Mouse (Mus musculus) 3T3-L1 (cell line): ENCODE data around the gene 0610010K14Rik.
A peak's percentile ranks its signal among the peaks of the same experiment; 100 is the strongest.

ENCODE experiments used
- DNase-seq: peaks from one replicate; pipeline ENCODE4 v3.0.0-alpha.2; 2015; ENCODE audit warnings: low read depth, low spot score

Gene 0610010K14Rik

DNA sequence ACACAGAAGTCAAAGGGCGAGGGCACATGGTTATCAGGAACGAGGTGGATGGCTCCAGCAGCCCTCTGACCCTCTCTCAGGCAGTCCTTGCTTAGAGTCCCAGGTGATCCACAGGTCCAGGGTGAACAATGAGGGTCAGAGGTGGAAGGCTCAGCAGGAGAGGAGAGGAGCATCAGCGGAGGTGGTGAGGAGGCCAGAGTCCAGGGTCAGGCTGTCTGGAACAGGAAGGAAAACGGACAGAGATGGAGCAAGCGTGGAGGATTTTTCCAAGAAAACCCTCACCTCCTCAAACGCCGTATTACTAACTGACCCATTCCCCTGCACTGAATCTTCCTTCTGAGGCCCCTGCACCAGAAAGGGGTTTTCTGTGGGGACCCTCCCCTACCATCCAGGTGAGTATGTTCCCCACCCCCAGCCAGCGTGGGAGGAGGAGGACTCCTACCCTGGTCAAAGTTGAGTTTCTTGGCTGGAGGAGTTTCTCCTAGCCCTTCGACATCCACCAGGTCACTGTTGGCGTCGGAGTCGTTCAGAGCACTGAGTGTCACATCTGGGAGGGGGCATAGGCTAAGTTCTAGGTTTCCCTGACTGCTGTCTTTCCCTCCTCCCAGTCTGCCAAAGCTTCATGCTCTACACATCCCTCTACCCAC, 2.3 kb downstream of the 0610010K14Rik start:
- no peak for DNase-seq

DNA sequence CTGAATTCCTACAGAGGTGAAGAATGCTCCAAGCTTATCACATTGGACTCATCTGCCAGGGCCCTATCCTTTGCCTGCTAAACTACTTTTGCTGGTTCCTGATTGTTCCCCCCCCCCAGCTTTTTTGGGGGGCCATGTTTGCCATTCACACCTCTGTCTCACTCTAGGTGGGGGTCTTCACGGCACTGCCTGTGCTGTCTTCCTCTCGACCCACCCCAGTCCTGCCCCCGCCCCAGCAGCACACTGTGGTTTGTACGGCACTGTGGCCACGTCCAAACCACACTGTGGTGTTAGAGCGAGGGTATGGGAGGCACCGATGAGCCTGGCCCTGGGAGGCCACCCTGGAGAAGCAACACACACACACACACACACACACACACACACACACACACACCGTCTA, 3.2 kb downstream of the 0610010K14Rik start:
- DNase-seq, result no peak

DNA sequence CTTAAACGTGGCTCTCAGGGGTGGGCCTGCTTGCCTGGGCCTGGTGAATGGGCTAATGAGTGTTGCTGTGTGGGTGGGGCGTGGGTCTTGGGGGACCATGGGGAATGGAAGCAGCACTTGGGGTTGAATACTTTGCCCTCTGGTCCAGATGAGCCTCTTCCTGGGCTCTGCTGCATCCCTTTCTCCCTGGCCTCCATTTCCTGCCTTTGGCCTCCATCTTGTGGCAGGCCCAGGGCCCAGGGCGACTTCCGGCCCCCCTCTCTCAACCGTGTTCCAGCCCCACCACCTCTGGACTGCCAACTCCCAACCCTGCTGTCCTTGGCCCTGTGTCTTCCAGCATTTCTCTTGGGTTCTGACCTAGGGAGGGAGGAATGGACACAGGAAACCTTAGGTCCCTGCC, 3.7 kb downstream of the 0610010K14Rik start:
- no peak for DNase-seq

DNA sequence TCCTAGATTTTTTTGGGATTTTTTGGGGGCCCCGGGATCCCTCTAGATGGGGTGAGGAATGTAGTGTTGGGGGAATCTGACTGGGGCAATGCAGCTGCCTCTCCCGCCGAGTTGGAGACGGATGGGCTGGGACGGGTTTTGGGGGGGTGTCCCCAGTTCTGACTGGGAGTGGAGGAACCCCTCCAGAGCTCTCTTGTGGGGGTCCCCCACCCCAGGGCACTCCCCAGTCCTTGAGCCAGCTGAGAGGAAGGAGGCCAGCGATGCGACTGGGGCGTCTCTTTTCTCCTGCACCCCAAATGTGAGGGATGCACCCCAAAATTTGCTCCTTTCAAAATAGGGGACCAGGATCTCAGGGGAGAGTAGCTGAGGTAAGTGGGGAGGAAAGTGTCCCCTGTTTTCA, 4.7 kb downstream of the 0610010K14Rik start:
- no peak for DNase-seq

DNA sequence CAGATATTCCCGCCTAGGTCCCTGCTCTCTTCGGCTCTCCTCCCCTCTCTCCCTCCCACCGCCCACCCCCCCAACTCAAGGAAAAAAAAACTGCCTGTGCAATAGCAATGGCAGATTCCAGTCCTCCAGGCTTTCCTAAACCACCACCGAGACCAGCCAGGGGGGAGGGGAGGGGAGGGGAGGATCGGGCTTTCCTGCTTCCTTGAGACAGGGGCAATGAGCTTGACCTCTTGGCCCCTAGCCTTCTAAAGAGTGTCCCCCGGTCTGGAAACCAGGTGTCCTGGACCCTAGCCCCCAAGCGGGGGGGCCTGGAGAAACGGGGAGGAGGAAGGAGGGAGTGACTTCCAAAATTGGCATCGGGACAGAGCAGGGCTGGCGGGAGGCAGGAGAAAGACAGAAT, 5.2 kb downstream of the 0610010K14Rik start:
- DNase-seq, result peak; percentile 33

- peak; percentile 90 for DNase-seq
These were observed 7.4 kb downstream of the 0610010K14Rik start for GRCm38 (mm10) chr11:70230239-70230727.

DNA sequence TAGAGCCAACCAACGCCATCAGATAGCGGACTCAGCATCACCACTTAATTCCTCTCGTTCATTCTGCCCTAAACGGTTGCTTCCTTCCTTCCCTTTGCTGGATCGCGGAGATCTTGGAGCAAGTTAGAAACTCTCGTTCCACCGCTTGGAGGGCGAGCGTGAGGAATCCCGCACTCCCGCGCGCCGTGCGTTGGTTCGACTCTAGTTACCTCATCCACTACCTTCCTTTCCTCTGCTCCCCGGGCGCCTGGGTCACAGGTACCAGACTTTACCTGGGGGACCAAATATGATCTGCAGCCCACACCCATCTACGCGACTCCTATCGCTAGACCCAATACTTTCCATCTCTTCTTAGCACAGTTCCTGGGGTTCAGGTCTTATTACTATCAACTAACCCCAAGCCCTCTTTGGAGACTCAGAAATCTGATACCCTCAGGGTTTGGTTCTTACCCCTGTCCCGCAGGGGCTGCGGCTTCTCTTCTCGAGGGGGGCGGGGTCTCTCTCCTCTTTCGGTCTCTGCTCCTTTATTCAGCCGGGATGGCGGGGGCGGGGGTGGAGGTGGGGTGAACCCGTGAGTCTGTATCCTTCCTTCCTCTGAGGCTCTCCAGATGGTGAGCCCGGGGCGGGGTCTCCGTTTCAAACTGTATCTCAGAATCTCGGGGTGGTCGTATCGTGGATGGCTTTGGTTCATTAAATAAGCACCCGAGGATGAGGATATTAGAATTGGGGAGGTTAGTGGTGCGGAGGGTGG, 8.3 kb downstream of the 0610010K14Rik start, which contains the start of gene Bcl6b:
Gene Bcl6b, minus strand, starts transcription at position 539 of the 751 bp plus-strand sequence.
- DNase-seq, result no peak

DNA sequence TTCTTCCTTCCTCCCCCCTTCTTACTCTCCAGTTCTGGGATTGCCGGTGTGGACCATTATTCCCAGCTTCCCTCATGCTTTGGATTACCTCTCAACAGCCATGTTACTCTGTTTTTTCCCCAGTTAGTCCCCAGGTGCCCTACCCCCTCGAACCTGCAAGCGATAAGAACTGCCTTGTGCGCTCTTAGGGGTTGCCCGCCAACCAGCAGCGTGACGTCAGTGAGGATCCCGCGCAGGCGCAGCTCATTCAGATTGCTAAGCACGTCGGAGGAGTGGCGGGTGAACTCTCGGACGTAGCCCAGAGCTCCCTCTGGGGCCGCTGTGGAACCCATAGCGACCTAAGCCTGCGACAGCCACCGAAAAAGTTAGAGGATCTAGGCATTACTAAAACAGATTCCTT, 8.9 kb downstream of the 0610010K14Rik start:
- DNase-seq, result no peak

DNA sequence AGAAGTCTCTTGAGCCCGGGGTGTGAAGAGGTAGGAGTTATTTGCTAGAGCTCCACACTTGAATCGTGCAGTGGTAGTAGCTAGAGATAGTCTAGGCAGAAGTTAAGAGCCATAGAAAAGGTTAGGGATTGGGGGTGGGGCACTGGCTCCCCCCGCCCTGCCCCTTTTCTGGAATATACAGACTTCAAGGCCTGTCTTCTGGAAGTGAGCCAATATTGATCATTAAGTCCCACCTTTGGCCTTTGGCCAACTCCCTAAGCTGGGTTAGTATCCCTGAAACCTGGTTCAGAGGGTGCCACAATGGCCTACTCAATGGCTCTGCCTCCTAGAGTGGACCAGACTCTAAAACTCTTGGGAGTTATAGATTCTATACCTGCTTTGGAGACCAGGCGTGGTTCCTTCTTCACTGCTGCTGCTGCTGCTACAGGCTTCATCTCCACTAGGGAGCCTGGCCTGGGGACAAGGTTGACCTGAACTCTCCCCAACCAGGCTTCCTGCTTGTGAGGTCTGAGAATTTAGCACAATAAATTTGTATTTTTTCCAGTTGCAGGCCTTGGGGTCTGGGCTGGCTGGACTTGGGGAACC, 10.0 kb downstream of the 0610010K14Rik start:
- no peak for DNase-seq

DNA sequence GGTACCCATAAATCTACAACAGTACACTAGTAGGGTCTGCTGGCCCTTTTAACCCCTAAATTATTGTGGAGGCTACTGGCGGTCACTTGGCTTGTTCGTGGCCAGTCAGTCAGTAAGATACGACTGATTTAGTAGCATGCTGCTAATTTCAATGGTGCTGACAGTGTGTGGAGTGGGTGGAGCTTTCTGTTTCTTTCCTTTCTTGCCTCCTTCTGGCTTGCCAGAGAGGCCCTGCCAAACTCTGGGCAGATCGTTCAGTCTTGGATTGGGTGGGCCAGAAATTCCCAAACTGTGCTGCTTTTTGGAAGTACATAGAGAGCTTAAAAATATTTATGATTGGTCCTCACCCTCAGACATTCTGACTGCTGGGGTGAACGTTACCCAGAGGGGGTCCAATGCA, 10.6 kb downstream of the 0610010K14Rik start:
- DNase-seq, result no peak

- DNase-seq, result no peak
These were observed 11.2 kb downstream of the 0610010K14Rik start for GRCm38 (mm10) chr11:70226602-70226890.

DNA sequence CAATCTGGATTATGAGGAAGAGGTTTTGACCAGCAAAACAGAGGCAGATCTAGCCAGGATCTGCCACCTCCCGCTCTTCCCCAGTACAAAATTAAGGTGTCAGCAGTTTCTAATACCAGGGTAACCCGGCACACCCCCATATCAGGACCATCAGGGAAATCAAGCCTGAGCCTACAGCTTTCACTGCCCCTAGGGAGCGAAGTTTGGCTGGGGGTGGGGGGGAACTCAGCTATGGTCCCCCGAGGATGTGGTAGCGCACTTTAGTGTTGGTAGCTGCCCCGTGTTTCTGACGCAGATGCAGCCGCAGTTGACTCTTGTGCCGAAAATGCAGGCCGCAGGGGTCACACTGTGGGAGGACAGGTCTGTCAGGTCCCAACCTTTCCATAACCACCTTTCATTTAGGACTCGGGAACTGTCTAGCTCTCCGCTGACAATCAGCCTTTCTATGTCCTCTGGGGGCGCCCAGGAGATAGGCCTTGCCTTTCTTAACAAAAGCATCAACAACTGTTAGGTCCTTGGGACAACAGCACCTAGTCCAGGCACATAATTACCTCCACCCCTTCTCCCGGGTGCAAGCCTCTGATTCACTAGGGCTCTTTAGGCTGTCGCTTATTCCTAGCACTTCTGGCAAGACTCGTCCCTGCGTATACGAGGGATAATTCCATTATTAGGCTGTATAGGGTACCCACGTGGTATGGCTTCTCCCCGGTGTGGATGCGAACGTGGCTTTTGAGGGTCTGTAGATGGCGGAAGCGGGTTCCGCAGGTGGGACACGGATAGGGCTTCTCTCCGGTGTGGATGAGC, 11.7 kb downstream of the 0610010K14Rik start:
- DNase-seq, result no peak

GRCm38 (mm10) chr11:70223724-70224123, 14.0 kb downstream of the 0610010K14Rik start:
- DNase-seq, result no peak

DNA sequence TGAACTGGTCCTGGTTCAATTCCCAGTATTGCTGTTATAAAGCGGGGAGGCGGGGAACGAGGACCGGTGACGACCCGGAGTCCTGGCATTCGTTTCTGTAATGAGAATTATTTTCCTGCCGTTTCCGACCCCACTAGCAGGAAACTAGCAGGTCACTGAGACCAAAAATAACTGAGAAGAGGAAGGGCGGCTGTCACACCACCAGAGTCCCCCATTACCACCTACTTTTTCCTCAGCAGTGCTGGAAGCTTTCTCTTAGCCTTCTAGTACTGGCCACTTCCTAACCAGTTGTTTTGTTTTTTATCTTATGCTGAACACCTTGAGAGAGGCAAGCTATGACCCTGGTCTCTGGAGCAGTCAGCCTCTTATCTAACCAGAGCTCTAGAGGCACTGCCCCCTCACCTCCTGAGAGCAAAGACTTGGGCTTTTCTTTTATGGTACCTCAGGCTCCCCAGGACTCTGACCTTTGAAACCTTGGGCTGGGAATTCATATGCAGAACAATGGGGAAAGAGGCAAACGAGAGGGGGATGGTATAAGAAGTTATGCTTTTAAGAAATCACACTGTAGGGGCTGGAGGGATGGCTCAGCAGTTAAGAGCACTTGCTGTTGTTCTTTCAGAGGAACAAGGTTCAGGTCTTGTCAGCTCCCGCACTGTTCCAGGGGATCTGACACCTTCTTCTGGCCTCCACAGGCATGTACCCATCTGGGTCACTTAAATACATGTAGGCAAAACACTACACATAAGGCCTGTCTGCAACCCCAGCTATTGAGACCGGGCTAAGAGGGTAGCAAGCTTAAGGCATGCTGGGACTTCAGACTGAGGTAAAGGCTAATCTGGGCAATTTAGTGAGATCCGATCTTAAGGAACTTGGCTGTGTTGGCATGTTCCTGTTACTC, 15.9 kb downstream of the 0610010K14Rik start:
- no peak for DNase-seq

GRCm38 (mm10) chr11:70220731-70221602, 16.7 kb downstream of the 0610010K14Rik start, which contains the start of gene Slc16a13:
Slc16a13 (minus strand) TSS chr11:70221064.
- DNase-seq, result peak; percentile 99

DNA sequence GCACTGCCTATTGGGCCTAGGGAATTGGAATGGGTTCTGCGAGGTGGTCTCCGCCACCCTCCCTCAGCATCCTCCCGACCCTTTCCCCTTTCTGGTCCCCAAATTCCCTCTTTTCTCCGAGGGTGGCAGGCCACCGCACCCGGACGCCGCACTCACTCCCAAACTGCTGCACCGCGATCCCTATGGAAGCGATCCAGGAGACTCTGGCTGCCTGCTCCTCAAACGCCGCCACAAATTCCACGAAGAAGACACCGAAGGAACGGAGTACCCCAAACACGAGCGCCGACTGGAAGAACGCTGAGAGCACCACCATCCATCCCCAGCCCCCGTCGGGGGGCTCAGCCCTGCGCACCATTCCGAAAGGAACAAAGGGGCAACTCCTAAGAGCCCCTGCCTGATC, 17.4 kb downstream of the 0610010K14Rik start:
- peak; percentile 52 for DNase-seq

- peak; percentile 56 for DNase-seq
These were observed 17.8 kb downstream of the 0610010K14Rik start for GRCm38 (mm10) chr11:70219873-70220272.

DNA sequence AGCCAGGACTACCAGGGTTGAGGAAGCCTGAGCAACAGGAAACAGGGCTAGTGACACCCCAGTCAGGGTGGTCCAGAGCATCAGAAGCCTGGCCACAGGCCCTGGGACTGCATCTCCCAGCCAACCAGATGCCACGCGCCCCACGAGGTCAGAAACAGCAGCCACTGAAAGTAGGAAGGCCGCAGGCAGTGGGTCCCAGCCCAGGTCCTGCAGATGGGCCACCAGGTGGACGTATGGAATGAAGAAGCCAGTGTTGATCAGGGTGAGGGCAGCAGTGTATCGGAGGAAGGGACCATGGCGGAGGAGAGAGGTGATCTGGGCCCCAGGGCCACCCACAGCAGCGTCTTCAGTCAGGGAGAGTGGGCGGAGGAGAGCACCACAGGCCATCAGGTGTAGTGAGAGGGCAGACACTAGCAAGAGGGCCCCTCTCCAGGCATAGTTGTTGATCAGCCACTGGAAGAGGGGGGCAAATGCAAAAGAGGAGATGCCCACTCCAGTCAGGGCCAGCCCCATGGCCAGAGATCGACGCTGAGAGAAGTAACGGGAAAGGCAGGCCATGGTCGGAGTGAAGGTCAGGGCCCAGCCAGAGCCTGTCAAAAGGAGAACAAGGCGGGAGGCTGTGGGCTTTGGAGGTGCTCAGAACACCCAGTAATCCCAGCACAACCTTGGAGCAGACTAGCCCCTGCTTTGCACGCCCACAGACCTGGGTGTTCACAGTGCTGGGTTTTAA, 18.8 kb downstream of the 0610010K14Rik start:
- no peak for DNase-seq

GRCm38 (mm10) chr11:70218039-70218438, 19.7 kb downstream of the 0610010K14Rik start:
- DNase-seq, result no peak
